Mouse (Mus musculus): ENCODE results near the gene Klhdc8a.

The Klhdc8a gene

DNA sequence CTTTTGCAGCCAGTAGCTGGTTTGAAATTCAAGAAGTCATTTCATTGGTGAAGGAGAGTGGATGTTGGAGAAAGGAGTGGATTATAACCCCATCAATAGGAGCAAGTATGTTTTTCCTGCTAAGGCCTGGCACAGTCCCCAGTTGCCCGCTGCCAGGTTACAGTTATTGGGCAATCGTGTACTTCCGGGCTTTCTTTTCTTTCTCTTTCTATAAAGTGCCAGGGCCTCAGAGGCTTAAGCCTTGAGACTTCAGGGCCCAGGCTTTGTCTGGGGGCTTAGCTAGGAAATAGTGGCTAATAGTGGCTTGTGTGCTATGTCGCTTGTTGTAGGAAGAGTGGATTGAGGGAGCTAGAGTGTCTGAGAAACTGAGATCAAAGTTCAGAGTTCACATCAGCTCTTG is 19.0 kb downstream of the Klhdc8a start:
- DNase-seq (ENCODE audit: low spot score in 2 of 2), result no peak

DNA sequence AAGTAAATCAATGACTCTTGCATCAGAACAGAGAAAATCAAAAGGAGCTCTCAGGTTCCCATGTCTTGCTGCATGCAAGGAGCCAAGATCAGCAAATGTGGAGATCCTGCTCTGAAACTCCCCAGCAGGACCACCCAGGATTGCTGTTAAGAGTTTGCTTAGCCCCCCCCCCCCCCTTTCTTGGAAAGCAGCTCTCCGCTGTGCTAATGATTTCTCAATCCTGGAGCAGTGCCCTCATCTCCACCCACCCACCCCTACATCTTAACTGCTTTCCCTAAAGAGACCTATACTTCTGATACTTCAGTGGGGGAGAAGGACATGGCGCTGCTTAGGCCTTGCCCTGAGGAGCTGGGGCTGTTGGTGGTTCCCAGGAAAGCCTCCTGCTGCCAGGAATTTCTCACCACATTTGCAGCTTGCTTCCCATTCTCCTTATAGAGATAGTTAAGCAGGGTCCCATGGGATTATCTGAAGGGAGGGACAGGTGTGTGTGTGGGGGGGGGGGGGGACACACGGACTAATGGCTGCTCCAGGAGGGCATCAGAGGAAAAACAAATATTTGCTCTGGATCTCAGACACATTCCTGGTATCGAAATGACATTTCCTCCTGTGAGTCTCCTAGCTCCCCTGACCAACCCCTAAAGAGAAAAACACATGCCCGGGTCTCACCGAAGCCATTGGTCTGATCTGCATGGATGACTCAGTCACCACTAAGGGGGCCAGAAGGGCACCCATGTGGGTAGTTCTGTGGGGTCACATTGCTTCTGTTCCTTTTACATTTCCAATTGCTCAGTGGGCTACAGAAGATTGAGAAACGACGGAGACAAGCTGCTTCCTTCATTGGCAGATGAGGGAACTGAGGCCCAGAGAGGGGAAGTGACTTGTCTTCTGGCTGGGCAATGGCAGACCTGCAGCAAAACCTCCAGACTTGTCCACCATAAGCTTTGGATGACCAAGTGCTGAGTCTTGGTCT is 19.8 kb downstream of the Klhdc8a start:
- no peak for DNase-seq (ENCODE audit: low spot score in 2 of 2)

DNA sequence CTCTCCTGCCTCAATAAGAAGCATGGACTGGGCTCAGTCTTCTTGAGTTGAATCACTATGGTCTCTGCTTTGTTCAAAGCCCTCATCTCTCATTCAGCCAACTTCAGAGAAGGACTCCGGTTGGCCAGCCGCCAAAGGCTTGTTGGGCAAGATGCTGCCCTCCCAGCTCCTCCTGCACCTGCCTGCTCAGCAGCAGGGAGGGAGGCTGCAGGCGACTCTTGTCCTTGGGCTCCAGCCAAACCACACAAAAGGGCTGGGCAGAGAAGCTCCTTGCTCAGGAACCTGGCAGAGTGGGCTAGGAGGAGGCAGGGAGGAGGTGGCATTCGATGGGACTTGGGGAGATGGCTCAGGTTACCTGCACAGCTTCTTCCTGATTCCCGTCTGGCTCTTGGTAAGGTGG is 20.8 kb downstream of the Klhdc8a start:
- DNase-seq (ENCODE audit: low spot score in 2 of 2), result peak in 1 of 2 experiments; percentile 67

DNA sequence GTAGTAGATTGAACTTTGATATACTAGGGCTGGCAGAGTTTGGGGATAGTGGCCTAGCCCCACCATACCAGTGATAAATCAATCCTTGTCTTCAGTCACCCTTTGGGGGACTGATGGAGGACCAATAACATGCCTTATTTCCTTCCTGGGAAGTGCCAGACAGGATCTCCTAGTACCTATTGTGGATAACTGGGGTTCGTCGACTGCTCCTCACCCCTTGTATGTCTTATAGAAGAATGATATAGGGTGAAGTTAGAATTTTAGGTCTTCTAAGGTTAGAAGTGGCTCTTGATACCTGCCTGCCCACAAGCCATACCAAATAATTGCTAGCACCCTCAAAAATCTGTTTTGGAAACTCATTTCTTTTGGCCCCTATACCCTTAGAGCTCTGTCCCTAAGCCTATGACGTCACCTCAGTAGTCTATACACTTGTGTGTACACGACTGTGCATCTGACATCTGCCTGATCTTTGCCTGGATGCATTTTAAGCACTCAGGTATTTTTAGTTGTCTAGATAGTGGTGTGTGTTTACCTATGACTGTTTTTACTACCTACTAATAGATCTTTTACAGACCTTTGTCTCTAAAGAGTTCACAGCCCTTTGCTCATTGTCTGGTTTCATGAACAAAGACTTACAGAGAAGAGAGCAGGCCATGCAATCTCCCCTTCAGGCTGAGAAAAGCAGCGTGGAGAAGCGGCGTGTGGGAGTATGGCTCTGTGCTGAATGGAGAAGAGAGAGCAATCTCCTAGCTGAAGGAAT is 23.6 kb downstream of the Klhdc8a start:
- no peak for DNase-seq (ENCODE audit: low spot score in 2 of 2)

GRCm38 (mm10) chr1:132322711-132323542 is 24.5 kb downstream of the Klhdc8a start:
- no peak for DNase-seq (ENCODE audit: low spot score in 2 of 2)

DNA sequence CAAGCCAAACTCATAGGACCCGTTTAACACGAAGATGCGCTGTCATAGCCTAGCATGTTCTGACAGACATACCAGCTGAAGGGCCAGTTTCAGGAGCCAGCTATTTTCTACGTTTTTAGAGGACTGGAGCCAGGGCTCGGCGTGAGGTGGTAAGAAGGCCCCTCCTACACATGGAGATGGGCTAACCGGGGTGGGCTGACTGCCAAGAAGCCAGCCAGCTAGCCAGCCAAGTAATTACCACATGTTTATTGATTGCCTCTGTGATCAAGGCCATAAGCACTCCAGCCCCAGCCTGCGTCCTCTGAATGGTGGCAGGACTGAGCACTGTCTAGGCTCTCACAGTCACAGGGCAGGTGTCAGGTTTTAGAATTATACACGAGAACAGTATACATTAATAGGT is 28.4 kb downstream of the Klhdc8a start:
- no peak for DNase-seq (ENCODE audit: low spot score in 2 of 2)

- no peak for DNase-seq (ENCODE audit: low spot score in 2 of 2)
Measured at GRCm38 (mm10) chr1:132327477-132327876, 29.1 kb downstream of the Klhdc8a start.

GRCm38 (mm10) chr1:132328565-132328964 is 30.1 kb downstream of the Klhdc8a start:
- no peak for DNase-seq (ENCODE audit: low spot score in 2 of 2)

- no peak for DNase-seq (ENCODE audit: low spot score in 2 of 2)
Measured at GRCm38 (mm10) chr1:132329656-132330055, 31.2 kb downstream of the Klhdc8a start.

DNA sequence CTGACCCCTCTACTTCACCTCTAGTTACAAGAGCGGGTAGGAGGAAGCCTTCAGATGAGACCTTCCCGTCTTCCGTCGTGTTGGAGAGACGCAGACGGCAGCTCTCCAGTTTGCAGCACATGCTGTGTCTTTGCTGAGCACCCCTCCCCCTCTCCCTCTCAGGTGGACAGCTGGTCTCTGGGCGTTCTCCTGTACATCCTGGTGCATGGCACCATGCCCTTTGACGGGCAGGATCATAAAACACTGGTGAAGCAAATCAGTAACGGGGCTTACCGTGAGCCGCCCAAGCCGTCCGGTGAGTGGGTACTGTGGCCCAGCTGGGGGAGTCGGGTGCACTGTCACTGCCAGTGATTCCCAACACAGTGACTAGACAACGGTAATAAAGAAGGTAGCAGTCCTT is 32.0 kb downstream of the Klhdc8a start:
- no peak for DNase-seq (ENCODE audit: low spot score in 2 of 2)

GRCm38 (mm10) chr1:132331283-132331682 is 32.9 kb downstream of the Klhdc8a start:
- no peak for DNase-seq (ENCODE audit: low spot score in 2 of 2)

DNA sequence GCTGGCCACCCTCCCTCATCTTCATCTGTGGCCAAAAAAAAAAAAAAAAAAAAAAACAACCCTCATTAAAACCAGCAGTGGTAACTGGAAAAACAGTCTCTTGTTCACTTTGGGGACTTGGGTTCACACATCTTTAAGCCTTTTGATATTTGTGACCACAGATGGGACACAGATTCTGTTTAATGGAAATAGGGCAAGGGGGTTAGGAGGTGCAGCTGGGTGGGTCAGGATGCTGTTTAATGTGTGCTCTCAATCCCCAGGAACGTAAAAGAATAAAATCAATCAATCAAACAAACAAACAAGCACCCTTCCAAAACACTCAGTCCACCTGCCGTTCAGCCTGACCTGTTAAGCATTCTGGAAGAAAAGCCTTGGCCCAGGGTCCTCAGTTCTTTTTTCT is 34.8 kb downstream of the Klhdc8a start:
- DNase-seq (ENCODE audit: low spot score in 2 of 2), result no peak

DNA sequence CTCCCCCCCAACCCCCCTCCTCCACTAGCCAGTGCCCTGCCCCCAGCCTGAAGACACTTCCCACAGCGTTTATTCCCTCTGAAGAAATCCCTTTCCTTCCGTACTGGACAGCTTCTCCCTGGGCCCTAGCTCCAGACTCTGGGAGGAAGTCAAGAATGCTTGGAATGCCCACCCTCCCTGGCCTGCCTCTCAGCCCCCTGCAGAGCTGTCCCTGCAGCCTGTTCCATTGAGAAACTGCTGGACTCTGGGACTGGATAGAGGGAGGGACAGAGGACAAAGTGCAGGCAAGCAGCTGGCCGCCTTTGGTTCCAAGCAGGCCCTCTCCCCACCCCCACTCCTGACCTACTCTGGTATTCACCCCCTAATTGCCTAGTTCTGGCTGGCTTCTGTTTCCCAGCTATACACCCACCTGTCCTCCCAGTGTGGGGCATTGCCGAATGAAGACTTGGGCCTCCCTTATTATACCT is 35.3 kb downstream of the Klhdc8a start:
- DNase-seq (ENCODE audit: low spot score in 2 of 2), result no peak

GRCm38 (mm10) chr1:132334178-132334801 is 35.9 kb downstream of the Klhdc8a start:
- DNase-seq (ENCODE audit: low spot score in 2 of 2), result no peak

DNA sequence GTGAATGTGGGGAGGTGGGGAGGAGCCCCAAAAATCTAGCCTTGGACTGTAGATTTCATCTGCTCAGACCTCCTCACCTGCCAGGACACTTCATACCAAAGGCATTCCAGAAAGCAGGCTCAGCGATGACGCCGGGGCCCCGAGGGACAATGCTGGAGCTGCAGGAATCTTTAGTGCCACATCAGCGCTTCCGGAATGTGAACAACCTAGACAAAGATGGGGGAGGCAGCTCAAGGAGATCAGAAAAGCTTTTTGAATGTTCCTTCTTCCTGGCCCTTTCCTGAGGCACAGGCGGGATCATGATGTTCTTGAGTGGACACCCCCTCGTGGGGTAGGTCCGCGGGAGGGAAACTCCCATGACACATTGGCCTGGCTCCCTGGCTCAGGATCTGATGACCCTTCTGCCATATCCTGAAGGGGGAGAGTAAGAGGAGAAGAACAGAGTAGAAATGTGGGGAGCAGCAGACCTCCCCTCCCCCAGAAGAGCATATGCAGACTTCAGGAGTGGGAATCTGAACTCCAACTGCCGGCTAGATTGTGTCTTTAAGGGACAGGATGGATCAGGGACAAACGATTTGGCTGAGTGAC is 37.0 kb downstream of the Klhdc8a start:
- DNase-seq (ENCODE audit: low spot score in 2 of 2), result no peak

DNA sequence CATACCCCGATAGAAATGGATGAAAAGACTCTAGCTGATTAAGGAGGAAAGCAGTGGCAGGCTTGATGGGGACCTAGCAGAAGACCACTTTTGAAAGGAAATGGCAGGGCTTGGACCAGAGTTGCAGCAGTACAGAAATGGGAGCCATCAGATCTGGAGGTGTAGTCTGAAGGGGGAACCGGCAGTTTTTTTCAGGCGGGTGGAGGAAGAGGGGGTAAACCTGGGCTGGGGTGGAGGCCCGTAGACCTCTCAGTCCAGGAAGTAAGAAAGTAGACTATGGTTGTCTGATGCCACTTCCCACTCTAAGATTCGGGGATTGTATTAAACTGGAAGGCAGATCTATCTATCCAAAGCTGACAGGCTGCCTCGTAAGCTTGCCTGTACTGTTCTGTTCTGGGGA is 38.5 kb downstream of the Klhdc8a start:
- no peak for DNase-seq (ENCODE audit: low spot score in 2 of 2)

DNA sequence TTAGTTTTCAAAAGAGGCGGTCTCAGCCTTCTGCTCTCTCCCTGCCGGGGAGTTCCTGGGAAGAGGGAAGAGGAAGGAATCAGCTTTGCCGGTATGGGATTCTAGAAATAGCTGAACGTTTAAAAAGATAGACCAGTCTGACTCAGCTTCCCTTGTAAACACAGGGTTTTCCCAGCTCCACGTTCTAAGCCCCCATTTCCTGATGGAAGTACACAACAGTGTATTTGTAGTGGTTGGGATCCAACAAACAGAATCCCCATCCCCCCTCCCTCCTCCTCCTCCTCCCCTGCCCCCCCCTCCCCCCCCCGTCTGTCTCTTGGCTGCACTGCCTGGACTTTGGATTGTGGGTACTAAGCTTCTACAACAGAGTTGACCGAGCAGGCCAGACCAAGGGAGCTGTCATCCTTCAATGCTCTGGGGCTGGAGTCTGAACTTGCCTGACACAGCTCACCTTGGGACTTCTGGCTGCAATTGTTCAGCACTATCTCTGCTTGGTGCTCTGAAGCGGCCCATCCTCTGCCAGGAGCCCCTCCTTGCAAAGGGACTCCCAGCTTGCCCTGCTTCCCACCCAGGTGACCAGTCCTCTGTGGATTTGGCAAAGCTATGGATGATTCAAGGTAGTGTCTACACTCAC is 39.7 kb downstream of the Klhdc8a start:
- no peak for DNase-seq (ENCODE audit: low spot score in 2 of 2)

GRCm38 (mm10) chr1:132341731-132342501 is 43.5 kb downstream of the Klhdc8a start:
- peak; percentile 39 to 83 for DNase-seq (ENCODE audit: low spot score in 2 of 2)

- no peak for DNase-seq (ENCODE audit: low spot score in 2 of 2)
Measured at GRCm38 (mm10) chr1:132342518-132342917, 44.1 kb downstream of the Klhdc8a start.

- DNase-seq (ENCODE audit: low spot score in 2 of 2), result no peak
Measured at GRCm38 (mm10) chr1:132343191-132343590, 44.8 kb downstream of the Klhdc8a start.

All from spleen, postnatal 10 days (tissue).